Mouse (Mus musculus) heart, postnatal 0 days (tissue): ENCODE measurements around the gene Olfr1441. TPM values are rescaled to one million over a fixed set of nuclear protein-coding genes. Genes with fewer than 3 reads are reported as not detected.

Experiments used
- ATAC-seq: fragments of 200-750 bp; cut with Nextera tagmentation; 2 replicates; pipeline ENCODE4 v1.8.0; 2017; ENCODE audit warnings: low read depth, moderate number of reproducible peaks, moderate library complexity; ENCODE audit not compliant: insufficient read depth
- DNase-seq: peaks from one replicate; pipeline ENCODE4 v3.0.0-alpha.2; 2016; ENCODE audit warnings: low spot score
- H3K27ac ChIP-seq: fragments of 300-500 bp; sonication (generic); 2 replicates; pipeline ENCODE4 v1.5.1; 2014; ENCODE audit warnings: low read depth, mild to moderate bottlenecking
- H3K27me3 ChIP-seq: fragments of 300-500 bp; sonication (generic); 2 replicates; pipeline ENCODE4 v1.6.1; 2014; ENCODE audit warnings: low read length, mixed read lengths; ENCODE audit not compliant: control insufficient read depth, insufficient read depth
- H3K36me3 ChIP-seq: fragments of 300-500 bp; sonication (generic); replicated peaks from 2 replicates; pipeline ENCODE4 v1.6.1; 2014; ENCODE audit warnings: low read length, mixed read lengths; ENCODE audit not compliant: control insufficient read depth, insufficient read depth
- H3K4me1 ChIP-seq: fragments of 300-500 bp; sonication (generic); 2 replicates; pipeline ENCODE4 v1.6.1; 2014; ENCODE audit warnings: antibody characterized with exemption; ENCODE audit not compliant: control insufficient read depth, insufficient read depth
- H3K4me2 ChIP-seq: fragments of 300-500 bp; sonication (generic); 2 replicates; pipeline ENCODE4 v1.6.1; 2014; ENCODE audit warnings: low read depth, mild to moderate bottlenecking, low read length, moderate library complexity
- H3K4me3 ChIP-seq: fragments of 300-500 bp; sonication (generic); 2 replicates; pipeline ENCODE4 v1.5.1; 2014; ENCODE audit warnings: low read depth, low read length
- H3K9ac ChIP-seq: fragments of 300-500 bp; sonication (generic); replicated peaks from 2 replicates; pipeline ENCODE4 v1.6.1; 2014; ENCODE audit warnings: low read depth, low read length, mixed read lengths
- H3K9me3 ChIP-seq: fragments of 300-500 bp; sonication (generic); replicated peaks from 2 replicates; pipeline ENCODE4 v1.6.1; 2016; ENCODE audit warnings: low read length; ENCODE audit not compliant: control insufficient read depth
- CTCF ChIP-seq: IDR thresholded peaks from 2 replicates; pipeline ENCODE4 v1.5.1; 2016; ENCODE audit warnings: antibody characterized with exemption, control low read depth, low read depth
- EP300 ChIP-seq: IDR thresholded peaks from 2 replicates; pipeline ENCODE4 v1.6.1; 2016; ENCODE audit warnings: antibody characterized with exemption, low read depth
- WGBS: fragments of 180-500 bp; shearing (Covaris S2); extraction: QIAGEN DNeasy Blood & Tissue Kit; methylation state at CpG from one replicate; pipeline ENCODE4 v1.1.7; 2014; 5-methylcytosine and 5-hydroxymethylcytosine counted together
- polyA plus RNA-seq: library from polyadenylated mRNA; unstranded; fragments of >200 nt; fragmentation: Nextera tagmentation; extraction: Ambion mirVana; gene quantifications from 2 replicates; pipeline ENCODE4 v1.2.1, GENCODE M21; 2015
- total RNA-seq: library from RNA; depleted of rRNA; stranded (reverse); fragments of >200 nt; gene quantifications from 2 replicates; pipeline ENCODE4 v1.2.3, GENCODE M21; 2014; ENCODE audit warnings: low replicate concordance

The Olfr1441 gene
- total and polyA plus RNA-seq, 2 experiments from 2014 or later: not detected

- H3K4me1 ChIP-seq: no peaks in the 10 kb centered on the region
- no peaks in the 10 kb centered on the region for H3K27me3 ChIP-seq
- DNase-seq (no peak), ATAC-seq (no peak)
- WGBS: 63% methylated on average over 4 of the region's 4 CpGs
- H3K9me3 ChIP-seq: no peaks in the 10 kb centered on the region
- no peak overlapping the region for H3K4me2 ChIP-seq
- no peaks in the 10 kb centered on the region for H3K36me3 ChIP-seq
- TF ChIP-seq CTCF: no peak
- no peak for TF ChIP-seq EP300
- no peak overlapping the region for H3K9ac ChIP-seq
- no peak overlapping the region for H3K4me3 ChIP-seq
- no peak overlapping the region for H3K27ac ChIP-seq
Observed at GRCm38 (mm10) chr19:12435750-12436524, 18.7 kb downstream of the Olfr1441 start.

GRCm38 (mm10) chr19:12439581-12439980, 22.3 kb downstream of the Olfr1441 start:
- H3K27ac ChIP-seq: no peak overlapping the region
- H3K4me1 ChIP-seq: no peaks in the 10 kb centered on the region
- no peaks in the 10 kb centered on the region for H3K27me3 ChIP-seq
- H3K4me3 ChIP-seq: no peak overlapping the region
- TF ChIP-seq CTCF: no peak
- no peak for TF ChIP-seq EP300
- H3K9ac ChIP-seq: no peak overlapping the region
- WGBS: 42% methylated on average over 1 of the region's 1 CpGs
- H3K4me2 ChIP-seq: no peak overlapping the region
- H3K36me3 ChIP-seq: no peaks in the 10 kb centered on the region
- DNase-seq (no peak), ATAC-seq (no peak)
- H3K9me3 ChIP-seq: no peaks in the 10 kb centered on the region

GRCm38 (mm10) chr19:12440103-12440725, 23.0 kb downstream of the Olfr1441 start:
- no peaks in the 10 kb centered on the region for H3K4me1 ChIP-seq
- WGBS: 59% methylated on average over 5 of the region's 5 CpGs
- DNase-seq: no peak
- no peak for ATAC-seq
- no peak overlapping the region for H3K4me2 ChIP-seq
- no peaks in the 10 kb centered on the region for H3K27me3 ChIP-seq
- no peaks in the 10 kb centered on the region for H3K9me3 ChIP-seq
- H3K9ac ChIP-seq: no peak overlapping the region
- H3K27ac ChIP-seq: no peak overlapping the region
- H3K36me3 ChIP-seq: no peaks in the 10 kb centered on the region
- H3K4me3 ChIP-seq: no peak overlapping the region
- no peak for TF ChIP-seq CTCF
- no peak for TF ChIP-seq EP300

GRCm38 (mm10) chr19:12442560-12442959, 25.3 kb downstream of the Olfr1441 start:
- ATAC-seq (no peak), DNase-seq (no peak)
- 59% methylated on average over 4 of the region's 4 CpGs for WGBS
- Histone ChIP-seq H3K9me3 (no peaks in the 10 kb centered on the region), H3K4me1 (no peaks in the 10 kb centered on the region), H3K4me3 (no peak overlapping the region), H3K27ac (no peak overlapping the region), H3K9ac (no peak overlapping the region), H3K27me3 (no peaks in the 10 kb centered on the region), H3K4me2 (no peak overlapping the region), H3K36me3 (no peaks in the 10 kb centered on the region)
- TF ChIP-seq CTCF (no peak), EP300 (no peak)

- Histone ChIP-seq H3K9ac (no peak overlapping the region), H3K27ac (no peak overlapping the region), H3K9me3 (no peaks in the 10 kb centered on the region), H3K4me3 (no peak overlapping the region), H3K36me3 (no peaks in the 10 kb centered on the region), H3K4me2 (no peak overlapping the region), H3K4me1 (no peaks in the 10 kb centered on the region), H3K27me3 (no peaks in the 10 kb centered on the region)
- ATAC-seq: no peak
- WGBS: 67% methylated on average over 3 of the region's 3 CpGs
- TF ChIP-seq EP300: no peak
- no peak for TF ChIP-seq CTCF
- DNase-seq: no peak
Observed at GRCm38 (mm10) chr19:12445014-12445413, 27.8 kb downstream of the Olfr1441 start.
